Mouse (Mus musculus) forebrain, postnatal 0 days (tissue): ENCODE results near the gene 9330161L09Rik. TPM values are rescaled to one million over a fixed set of nuclear protein-coding genes. Genes with fewer than 3 reads are reported as not detected.

ENCODE experiments used
- ATAC-seq: fragments of 200-750 bp; cut with Nextera tagmentation; 2 replicates; pipeline ENCODE4 v1.8.0; 2017; ENCODE audit warnings: mild to moderate bottlenecking, moderate library complexity
- DNase-seq: peaks from one replicate; pipeline ENCODE4 v3.0.0-alpha.2; 2015
- H3K27ac ChIP-seq: fragments of 300-500 bp; sonication (generic); 2 replicates; pipeline ENCODE4 v1.5.1; 2014; ENCODE audit warnings: low read depth, mild to moderate bottlenecking, antibody characterized with exemption, low read length, moderate library complexity, mixed read lengths
- H3K27me3 ChIP-seq: fragments of 300-500 bp; sonication (generic); 2 replicates; pipeline ENCODE4 v1.6.1; 2014; ENCODE audit warnings: mild to moderate bottlenecking, low read length, mixed read lengths; ENCODE audit not compliant: insufficient read depth
- H3K36me3 ChIP-seq: fragments of 300-500 bp; sonication (generic); 2 replicates; pipeline ENCODE4 v1.6.1; 2014; ENCODE audit warnings: mild to moderate bottlenecking, moderate library complexity; ENCODE audit not compliant: insufficient read depth
- H3K4me1 ChIP-seq: fragments of 300-500 bp; sonication (generic); 2 replicates; pipeline ENCODE4 v1.6.1; 2014; ENCODE audit warnings: antibody characterized with exemption; ENCODE audit not compliant: insufficient read depth
- H3K4me2 ChIP-seq: fragments of 300-500 bp; sonication (generic); 2 replicates; pipeline ENCODE4 v1.6.1; 2014; ENCODE audit warnings: low read depth, mild to moderate bottlenecking, moderate library complexity
- H3K4me3 ChIP-seq: fragments of 300-500 bp; sonication (generic); 2 replicates; pipeline ENCODE4 v1.5.1; 2014; ENCODE audit warnings: low read depth, low read length, mixed read lengths
- H3K9ac ChIP-seq: fragments of 300-500 bp; sonication (generic); 2 replicates; pipeline ENCODE4 v1.6.1; 2014; ENCODE audit warnings: mild to moderate bottlenecking
- H3K9me3 ChIP-seq: fragments of 300-500 bp; sonication (generic); 2 replicates; pipeline ENCODE4 v1.6.1; 2016; ENCODE audit warnings: low read length
- CTCF ChIP-seq: sonication (generic); IDR thresholded peaks from 2 replicates; pipeline ENCODE4 v1.5.1; 2016; ENCODE audit warnings: antibody characterized with exemption, control low read depth, low read depth
- WGBS: fragments of 180-500 bp; shearing (Covaris S2); extraction: QIAGEN DNeasy Blood & Tissue Kit; methylation state at CpG from one replicate; pipeline ENCODE4 v1.1.7; 2014; 5-methylcytosine and 5-hydroxymethylcytosine counted together
- polyA plus RNA-seq: library from polyadenylated mRNA; unstranded; fragments of >200 nt; fragmentation: Nextera tagmentation; extraction: Ambion mirVana; gene quantifications from 2 replicates; pipeline ENCODE4 v1.2.1, GENCODE M21; 2015
- total RNA-seq: library from RNA; depleted of rRNA; stranded (reverse); fragments of >200 nt; gene quantifications from 2 replicates; pipeline ENCODE4 v1.2.3, GENCODE M21; 2014; rRNA removed

Gene 9330161L09Rik
- total and polyA plus RNA-seq, 2 experiments from 2014 or later = 0.82 to 11.8 TPM

DNA sequence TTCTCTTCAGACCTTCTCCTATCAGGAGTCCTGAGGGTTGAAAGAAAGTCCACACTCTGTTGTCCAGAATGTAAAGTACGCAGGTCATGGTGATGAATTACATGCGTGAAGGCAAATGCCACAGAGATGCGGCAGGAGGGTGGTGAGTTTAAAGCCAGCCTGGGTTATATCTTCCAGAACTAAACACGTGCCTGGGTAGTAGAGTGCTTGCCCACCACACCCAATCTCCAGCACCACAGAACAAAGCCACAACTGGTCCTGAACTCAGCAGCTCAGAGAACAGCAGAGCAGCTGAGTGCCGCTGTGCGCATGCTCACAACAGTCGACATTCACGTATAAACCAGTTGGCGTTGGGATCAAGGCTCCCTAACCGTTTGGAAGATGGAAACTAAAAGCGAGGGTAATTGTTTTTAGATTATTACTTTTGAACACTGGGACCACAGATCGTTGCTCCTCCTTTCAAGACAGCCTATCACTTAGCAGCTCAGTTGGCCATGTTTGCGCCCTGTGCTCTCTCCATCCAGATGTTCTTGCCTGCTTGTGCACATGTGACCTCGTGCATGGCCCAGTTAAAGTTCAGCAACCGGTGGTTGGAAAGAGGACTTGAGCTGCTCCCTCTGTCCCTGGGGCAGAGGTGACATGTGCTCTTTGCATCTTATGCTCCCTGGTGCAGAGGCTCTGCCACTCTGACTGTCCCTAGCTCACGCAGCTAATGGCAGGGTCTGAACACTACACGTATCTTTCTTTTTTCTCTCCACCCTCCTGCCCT, 45.9 kb downstream of the 9330161L09Rik start:
- Histone ChIP-seq H3K4me2 (no peak overlapping the region), H3K9ac (no peak overlapping the region), H3K9me3 (no peaks in the 10 kb centered on the region), H3K36me3 (no peaks in the 10 kb centered on the region), H3K4me1 (no peaks in the 10 kb centered on the region), H3K27ac (no peak overlapping the region), H3K27me3 (no peaks in the 10 kb centered on the region), H3K4me3 (no peak overlapping the region)
- WGBS = 89% methylated on average over 17 of the region's 17 CpGs
- TF ChIP-seq CTCF = no peak
- ATAC-seq = no peak
- DNase-seq = no peak

DNA sequence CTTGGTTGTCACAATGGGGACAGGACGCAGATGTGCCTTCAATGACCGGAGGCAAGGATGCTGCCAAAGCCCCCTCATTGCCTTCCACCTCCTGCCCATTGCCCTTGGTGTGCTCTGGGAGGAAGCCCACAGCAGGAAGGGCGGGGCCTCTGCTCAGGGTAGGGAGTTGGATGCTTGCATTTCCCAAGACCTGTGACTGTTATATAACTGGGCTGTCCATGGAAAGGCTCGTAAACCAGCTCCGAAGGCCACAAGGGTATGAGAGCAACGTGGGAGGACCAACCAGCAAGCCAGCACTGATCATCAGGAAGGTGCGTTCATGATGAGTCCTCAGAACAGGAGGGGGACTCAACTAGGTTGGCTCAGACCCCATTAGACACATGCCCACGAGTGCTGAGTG, 46.8 kb downstream of the 9330161L09Rik start:
- no peak for TF ChIP-seq CTCF
- DNase-seq = no peak
- H3K27ac ChIP-seq = no peak overlapping the region
- no peaks in the 10 kb centered on the region for H3K36me3 ChIP-seq
- H3K27me3 ChIP-seq = no peaks in the 10 kb centered on the region
- H3K4me2 ChIP-seq = no peak overlapping the region
- no peaks in the 10 kb centered on the region for H3K9me3 ChIP-seq
- H3K9ac ChIP-seq = no peak overlapping the region
- H3K4me3 ChIP-seq = no peak overlapping the region
- ATAC-seq = no peak
- no peaks in the 10 kb centered on the region for H3K4me1 ChIP-seq
- 84% methylated on average over 8 of the region's 8 CpGs for WGBS

DNA sequence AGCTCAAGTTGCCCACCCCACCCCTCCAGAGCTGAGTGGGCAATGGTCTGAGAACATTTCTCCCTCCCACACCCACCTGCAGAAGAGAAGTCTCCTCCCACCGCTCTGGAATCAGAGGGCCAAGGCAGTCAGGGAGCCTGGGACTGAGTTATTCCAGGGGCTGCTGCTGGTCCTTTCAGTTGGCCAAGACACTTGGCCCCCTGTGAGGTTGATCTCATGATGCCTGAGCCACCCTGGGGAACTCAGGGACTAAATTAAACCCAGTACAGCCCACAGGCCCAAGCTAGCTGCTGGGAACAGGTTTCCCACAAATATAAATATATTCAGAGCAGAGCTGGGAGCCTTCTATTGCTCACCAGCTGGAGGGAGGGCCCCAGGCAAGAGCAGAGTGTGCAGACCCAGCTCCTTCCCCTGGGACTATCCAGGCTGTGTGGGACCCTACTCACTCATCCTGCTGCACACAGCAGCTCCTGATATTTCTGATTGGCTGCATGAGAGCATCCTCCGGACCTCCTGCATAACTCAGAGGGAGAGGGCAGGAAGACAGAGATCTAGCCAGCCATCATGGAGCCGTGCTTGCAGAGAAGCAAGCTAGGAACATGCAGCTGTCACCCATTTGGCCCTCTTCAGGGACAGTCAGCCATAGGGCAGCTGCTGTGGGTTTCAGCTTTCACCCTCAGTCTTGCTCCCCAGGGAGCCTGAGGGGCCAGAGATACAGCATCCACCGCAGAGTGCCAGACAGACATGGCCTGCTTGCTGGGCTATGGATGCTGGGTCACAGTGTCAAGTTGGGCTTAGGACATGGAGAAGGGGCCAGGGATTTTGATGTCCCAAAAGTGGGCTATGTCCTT, 48.4 kb downstream of the 9330161L09Rik start:
- H3K36me3 ChIP-seq = no peaks in the 10 kb centered on the region
- ATAC-seq = no peak

DNA sequence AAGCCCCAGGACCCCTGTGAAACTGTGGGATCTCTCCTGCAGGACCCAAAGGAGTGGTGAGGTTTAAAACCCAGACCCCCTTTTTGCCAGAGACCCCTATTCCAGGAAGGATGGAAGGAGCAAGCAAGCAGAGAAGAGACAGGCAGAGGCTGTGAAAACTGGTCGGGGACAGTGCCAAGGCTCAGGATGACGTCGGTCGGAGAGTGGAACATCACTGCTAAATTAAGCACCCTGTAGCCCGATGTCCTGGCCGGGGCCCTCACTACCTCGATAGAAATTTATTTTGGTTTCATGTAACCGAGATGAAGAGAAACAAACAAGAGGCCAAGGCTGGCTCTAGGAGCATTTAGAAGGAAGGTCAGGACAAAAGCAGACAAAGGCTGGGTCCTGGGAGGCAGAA, 49.4 kb downstream of the 9330161L09Rik start:
- no peak for TF ChIP-seq CTCF
- no peak for DNase-seq
- ATAC-seq = no peak
- no peak overlapping the region for H3K27ac ChIP-seq
- no peaks in the 10 kb centered on the region for H3K27me3 ChIP-seq
- H3K9me3 ChIP-seq = no peaks in the 10 kb centered on the region
- no peak overlapping the region for H3K4me3 ChIP-seq
- no peaks in the 10 kb centered on the region for H3K4me1 ChIP-seq
- no peak overlapping the region for H3K9ac ChIP-seq
- no peaks in the 10 kb centered on the region for H3K36me3 ChIP-seq
- WGBS = 74% methylated on average over 8 of the region's 8 CpGs
- no peak overlapping the region for H3K4me2 ChIP-seq

More for the DNA sequence above, 48.4 kb downstream of the 9330161L09Rik start:
- no peaks in the 10 kb centered on the region for H3K9me3 ChIP-seq
- H3K4me1 ChIP-seq = no peaks in the 10 kb centered on the region
- no peak overlapping the region for H3K4me3 ChIP-seq
- DNase-seq = no peak
- no peak overlapping the region for H3K27ac ChIP-seq
- WGBS = 71% methylated on average over 4 of the region's 4 CpGs
- no peak for TF ChIP-seq CTCF
- no peaks in the 10 kb centered on the region for H3K27me3 ChIP-seq
- no peak overlapping the region for H3K9ac ChIP-seq
- no peak overlapping the region for H3K4me2 ChIP-seq

Other genes with a start within 250 kb of the 9330161L09Rik start
- gene Prima1, start 165.7 kb downstream of the 9330161L09Rik start, total RNA-seq = 0.67 and 1.5 TPM in 2 replicates
- 0.69 and 0.72 TPM in 2 replicates for gene Prima1, start 165.7 kb downstream of the 9330161L09Rik start, polyA plus RNA-seq
- gene Fam181a, start 96.8 kb downstream of the 9330161L09Rik start, total RNA-seq = 10.0 and 10.7 TPM in 2 replicates
- 6.9 and 9.1 TPM in 2 replicates for gene Fam181a, start 96.8 kb downstream of the 9330161L09Rik start, polyA plus RNA-seq
- 1.6 and 2.1 TPM in 2 replicates for gene Asb2, start 51.8 kb downstream of the 9330161L09Rik start, total RNA-seq
- 1.5 and 1.6 TPM in 2 replicates for gene Asb2, start 51.8 kb downstream of the 9330161L09Rik start, polyA plus RNA-seq
- 22.2 and 26.5 TPM in 2 replicates for gene Otub2, start 19.1 kb downstream of the 9330161L09Rik start, total RNA-seq
- gene Otub2, start 19.1 kb downstream of the 9330161L09Rik start, polyA plus RNA-seq = 18.9 and 21.3 TPM in 2 replicates
- gene Ddx24, start 18.0 kb upstream of the 9330161L09Rik start, total RNA-seq = 140 and 175 TPM in 2 replicates
- 169 and 173 TPM in 2 replicates for gene Ddx24, start 18.0 kb upstream of the 9330161L09Rik start, polyA plus RNA-seq
- 13.2 and 19.1 TPM in 2 replicates for gene Ifi27, start 26.4 kb upstream of the 9330161L09Rik start, total RNA-seq
- gene Ifi27, start 26.4 kb upstream of the 9330161L09Rik start, polyA plus RNA-seq = 22.1 and 26.5 TPM in 2 replicates
- 7.8 and 9.4 TPM in 2 replicates for gene Ifi27l2a, start 35.9 kb upstream of the 9330161L09Rik start, total RNA-seq
- gene Ifi27l2a, start 35.9 kb upstream of the 9330161L09Rik start, polyA plus RNA-seq = 10.2 and 16.4 TPM in 2 replicates
- gene Ifi27l2b, start 49.4 kb upstream of the 9330161L09Rik start, total RNA-seq = not detected in 2 replicates
- not detected in 2 replicates for gene Ifi27l2b, start 49.4 kb upstream of the 9330161L09Rik start, polyA plus RNA-seq
- gene Ppp4r4, start 124.5 kb upstream of the 9330161L09Rik start, total RNA-seq = 9.9 and 12.4 TPM in 2 replicates
- 1.6 and 3.4 TPM in 2 replicates for gene Ppp4r4, start 124.5 kb upstream of the 9330161L09Rik start, polyA plus RNA-seq
- gene Serpina10, start 223.6 kb upstream of the 9330161L09Rik start, total RNA-seq = not detected in 2 replicates
- gene Serpina10, start 223.6 kb upstream of the 9330161L09Rik start, polyA plus RNA-seq = 0.04 TPM in 1 of 2 replicates, not detected in the other
- not detected in 2 replicates for gene Serpina6, start 249.4 kb upstream of the 9330161L09Rik start, total RNA-seq
- gene Serpina6, start 249.4 kb upstream of the 9330161L09Rik start, polyA plus RNA-seq = 0.11 TPM in 1 of 2 replicates, not detected in the other